Mouse (Mus musculus) intestine, postnatal 0 days (tissue): ENCODE results near the gene Ggcx. TPM values are rescaled to one million over a fixed set of nuclear protein-coding genes. Genes with fewer than 3 reads are reported as not detected.

ENCODE experiments used
- ATAC-seq: fragments of 200-750 bp; cut with Nextera tagmentation; 2 replicates; pipeline ENCODE4 v1.8.0; 2017; ENCODE audit warnings: mild to moderate bottlenecking, moderate TSS enrichment, moderate library complexity
- H3K27ac ChIP-seq: fragments of 300-500 bp; sonication (generic); 2 replicates; pipeline ENCODE4 v1.5.1; 2014; ENCODE audit warnings: mild to moderate bottlenecking, low read depth, low read length, moderate library complexity
- H3K27me3 ChIP-seq: fragments of 300-500 bp; sonication (generic); replicated peaks from 2 replicates; pipeline ENCODE4 v1.6.1; 2014; ENCODE audit warnings: low read length, mixed read lengths; ENCODE audit not compliant: control insufficient read depth, insufficient read depth
- H3K36me3 ChIP-seq: fragments of 300-500 bp; sonication (generic); 2 replicates; pipeline ENCODE4 v1.6.1; 2014; ENCODE audit warnings: mild to moderate bottlenecking, moderate library complexity; ENCODE audit not compliant: control insufficient read depth, insufficient read depth
- H3K4me1 ChIP-seq: fragments of 300-500 bp; sonication (generic); replicated peaks from 2 replicates; pipeline ENCODE4 v1.6.1; 2014; ENCODE audit warnings: antibody characterized with exemption, low read length, mixed read lengths; ENCODE audit not compliant: control insufficient read depth, insufficient read depth
- H3K4me2 ChIP-seq: fragments of 300-500 bp; sonication (generic); replicated peaks from 2 replicates; pipeline ENCODE4 v1.6.1; 2014; ENCODE audit warnings: low read depth, mild to moderate bottlenecking, moderate library complexity
- H3K4me3 ChIP-seq: fragments of 300-500 bp; sonication (generic); 2 replicates; pipeline ENCODE4 v1.5.1; 2014; ENCODE audit warnings: low read depth, low read length
- H3K9ac ChIP-seq: fragments of 300-500 bp; sonication (generic); 2 replicates; pipeline ENCODE4 v1.6.1; 2014; ENCODE audit warnings: mild to moderate bottlenecking, low read depth, low read length
- H3K9me3 ChIP-seq: fragments of 300-500 bp; sonication (generic); 2 replicates; pipeline ENCODE4 v1.6.1; 2016; ENCODE audit warnings: mixed run types; ENCODE audit not compliant: control insufficient read depth
- CTCF ChIP-seq: sonication (generic); IDR thresholded peaks from 2 replicates; pipeline ENCODE4 v1.5.1; 2016; ENCODE audit warnings: low read depth, mild to moderate bottlenecking, control low read depth, antibody characterized with exemption, moderate library complexity
- WGBS: fragments of 180-500 bp; shearing (Covaris S2); extraction: QIAGEN DNeasy Blood & Tissue Kit; methylation state at CpG from one replicate; pipeline ENCODE4 v1.1.7; 2014; 5-methylcytosine and 5-hydroxymethylcytosine counted together
- polyA plus RNA-seq: library from polyadenylated mRNA; unstranded; fragments of >200 nt; fragmentation: Nextera tagmentation; extraction: Ambion mirVana; gene quantifications from 2 replicates; pipeline ENCODE4 v1.2.1, GENCODE M21; 2015

The Ggcx gene
- polyA plus RNA-seq, 1 experiment from 2014 or later = 6.8 TPM

DNA sequence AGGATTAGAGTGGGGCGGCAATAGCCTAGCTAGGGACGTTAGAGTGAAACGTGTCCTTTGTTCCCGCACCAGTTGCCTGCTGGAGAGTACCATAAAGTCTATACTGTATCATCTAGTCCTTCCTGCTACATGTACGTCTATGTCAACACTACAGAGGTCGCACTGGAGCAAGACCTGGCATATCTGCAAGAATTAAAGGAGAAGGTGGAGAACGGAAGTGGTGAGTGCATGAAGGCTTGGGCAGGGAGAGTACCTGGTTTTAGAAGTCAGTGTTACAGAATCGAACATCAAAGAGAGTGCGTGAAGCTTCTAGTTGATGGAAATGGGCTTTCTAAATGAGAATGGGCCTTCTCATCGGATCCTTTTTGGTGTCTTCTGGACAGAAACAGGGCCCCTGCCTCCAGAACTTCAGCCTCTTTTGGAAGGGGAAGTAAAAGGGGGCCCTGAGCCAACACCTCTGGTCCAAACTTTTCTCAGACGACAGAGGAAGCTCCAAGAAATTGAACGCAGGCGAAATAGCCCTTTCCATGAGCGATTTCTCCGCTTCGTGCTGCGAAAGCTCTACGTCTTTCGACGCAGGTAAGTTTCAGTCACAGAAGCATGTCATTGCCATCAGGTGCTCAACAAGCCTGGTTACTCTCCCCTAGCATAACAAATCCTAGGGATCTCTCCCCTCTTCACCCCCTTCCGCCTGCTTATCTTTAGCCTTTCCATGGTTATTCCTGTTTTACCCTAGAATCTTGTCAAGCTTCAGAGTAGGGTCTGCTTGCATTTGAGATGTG is 15.1 kb downstream of the Ggcx start:
- Histone ChIP-seq H3K27ac (no peak overlapping the region), H3K36me3 (peaks cover 62% of the 10 kb centered on the region), H3K4me1 (no peaks in the 10 kb centered on the region), H3K9me3 (no peaks in the 10 kb centered on the region), H3K4me3 (no peak overlapping the region), H3K27me3 (no peaks in the 10 kb centered on the region), H3K9ac (no peak overlapping the region), H3K4me2 (no peak overlapping the region)
- ATAC-seq = no peak
- TF ChIP-seq CTCF = peak; percentile 55
- WGBS = 79% methylated on average over 21 of the region's 21 CpGs

DNA sequence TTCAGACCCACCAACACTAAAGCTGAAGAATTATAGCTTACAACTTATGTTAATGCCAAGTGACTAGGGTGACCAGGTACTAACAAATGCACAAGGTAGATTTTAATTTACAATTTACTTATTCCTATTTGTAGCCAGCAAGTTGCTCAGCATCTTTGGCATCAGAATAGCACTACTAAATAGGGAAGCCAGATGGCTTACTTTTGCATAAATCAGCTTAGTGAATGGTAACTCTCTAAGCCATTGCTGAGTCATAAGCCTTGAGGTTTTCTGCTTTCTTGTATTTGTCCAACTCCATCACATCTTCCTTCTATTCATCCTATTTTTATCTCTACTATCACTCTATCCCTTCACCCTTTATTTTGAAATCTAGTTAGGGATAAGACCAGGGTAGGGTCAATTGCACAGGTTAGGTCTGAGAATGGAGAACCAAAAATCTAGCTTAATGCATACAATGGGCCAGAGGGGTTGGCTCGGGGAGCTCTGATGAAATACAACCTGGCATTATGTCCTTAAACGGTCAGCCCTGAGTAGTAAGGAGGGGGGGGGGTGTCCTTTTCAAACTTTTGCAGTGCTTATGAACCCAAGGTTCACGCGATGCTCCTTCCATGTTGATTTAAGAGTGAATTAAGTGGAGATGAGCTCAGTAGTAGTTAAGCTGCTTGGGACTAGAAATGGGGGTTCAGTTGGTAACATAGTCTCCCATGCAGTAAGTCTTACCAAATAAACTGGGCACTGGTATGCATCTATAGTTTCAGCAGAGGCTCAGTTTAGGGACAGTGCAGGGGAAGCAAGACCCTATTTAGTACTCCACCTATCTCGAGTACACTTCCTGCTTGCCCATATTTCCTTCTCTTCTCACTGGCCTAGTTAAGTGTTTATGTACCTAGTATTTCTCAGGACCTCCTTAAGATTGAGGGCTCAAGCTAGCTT is 17.1 kb downstream of the Ggcx start:
- no peak for TF ChIP-seq CTCF
- no peak overlapping the region for H3K9ac ChIP-seq
- H3K4me3 ChIP-seq = no peak overlapping the region
- no peak overlapping the region for H3K27ac ChIP-seq
- no peak for ATAC-seq
- 47% methylated on average over 5 of the region's 5 CpGs for WGBS
- H3K36me3 ChIP-seq = peaks cover 62% of the 10 kb centered on the region
- no peak overlapping the region for H3K4me2 ChIP-seq
- no peaks in the 10 kb centered on the region for H3K9me3 ChIP-seq
- H3K27me3 ChIP-seq = no peaks in the 10 kb centered on the region
- no peaks in the 10 kb centered on the region for H3K4me1 ChIP-seq

DNA sequence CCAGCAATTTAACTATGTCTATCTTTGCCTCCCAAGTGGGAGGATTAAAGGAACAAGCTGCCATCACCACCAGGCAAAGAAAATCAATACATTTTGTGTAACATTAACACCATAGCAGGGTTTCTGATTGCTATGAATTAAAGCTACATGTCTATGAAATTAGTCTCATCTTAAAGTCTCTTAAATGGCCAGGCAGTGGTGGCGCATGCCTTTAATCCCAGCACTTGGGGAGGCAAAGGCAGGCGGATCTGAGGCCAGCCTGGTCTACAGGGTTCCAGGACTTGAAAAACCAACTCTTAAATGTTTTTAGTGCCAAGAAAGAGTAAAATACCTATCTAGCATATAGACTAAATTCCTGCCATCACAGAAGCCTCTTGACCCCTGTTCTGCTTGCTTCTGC is 18.0 kb downstream of the Ggcx start:
- H3K4me1 ChIP-seq = no peaks in the 10 kb centered on the region
- peaks cover 61% of the 10 kb centered on the region for H3K36me3 ChIP-seq
- no peak for ATAC-seq
- no peak overlapping the region for H3K9ac ChIP-seq
- WGBS = 92% methylated on average over 2 of the region's 2 CpGs
- H3K4me2 ChIP-seq = no peak overlapping the region
- H3K27ac ChIP-seq = no peak overlapping the region
- H3K9me3 ChIP-seq = no peaks in the 10 kb centered on the region
- no peak overlapping the region for H3K4me3 ChIP-seq
- no peak for TF ChIP-seq CTCF
- no peaks in the 10 kb centered on the region for H3K27me3 ChIP-seq

DNA sequence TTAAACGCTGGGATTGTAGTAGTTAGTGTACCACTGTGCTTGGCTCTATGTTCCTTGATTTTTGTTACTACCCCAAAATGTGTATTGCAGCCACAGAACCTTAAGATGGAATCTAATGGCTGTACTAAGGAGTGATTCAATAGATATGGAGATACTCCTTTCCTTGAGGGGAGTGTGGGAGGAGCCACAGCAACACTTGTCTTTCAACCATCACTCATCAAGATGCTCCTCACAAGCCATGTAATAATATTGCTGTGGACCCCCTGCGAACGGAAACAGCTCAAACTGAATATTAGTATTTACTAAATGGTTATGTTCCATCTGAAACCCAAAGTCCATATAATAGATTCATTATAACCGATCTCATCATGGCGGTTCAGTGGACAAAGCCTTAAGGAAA is 24.1 kb downstream of the Ggcx start:
- 0 out of 2 replicates have a peak, but pooled peaks cover 2% of the 10 kb centered on the region for H3K4me1 ChIP-seq
- no peaks in the 10 kb centered on the region for H3K9me3 ChIP-seq
- H3K4me3 ChIP-seq = peak overlapping the region; percentile 95
- H3K4me2 ChIP-seq = peak overlapping the region; percentile 85
- H3K27me3 ChIP-seq = no peaks in the 10 kb centered on the region
- no peak for TF ChIP-seq CTCF
- 0 out of 2 replicates have a peak overlapping the region, but pooled peaks have one; percentile 96 for H3K9ac ChIP-seq
- H3K36me3 ChIP-seq = peaks cover 34% of the 10 kb centered on the region
- WGBS = 1% methylated on average over 5 of the region's 5 CpGs
- ATAC-seq = no peak
- H3K27ac ChIP-seq = no peak overlapping the region

DNA sequence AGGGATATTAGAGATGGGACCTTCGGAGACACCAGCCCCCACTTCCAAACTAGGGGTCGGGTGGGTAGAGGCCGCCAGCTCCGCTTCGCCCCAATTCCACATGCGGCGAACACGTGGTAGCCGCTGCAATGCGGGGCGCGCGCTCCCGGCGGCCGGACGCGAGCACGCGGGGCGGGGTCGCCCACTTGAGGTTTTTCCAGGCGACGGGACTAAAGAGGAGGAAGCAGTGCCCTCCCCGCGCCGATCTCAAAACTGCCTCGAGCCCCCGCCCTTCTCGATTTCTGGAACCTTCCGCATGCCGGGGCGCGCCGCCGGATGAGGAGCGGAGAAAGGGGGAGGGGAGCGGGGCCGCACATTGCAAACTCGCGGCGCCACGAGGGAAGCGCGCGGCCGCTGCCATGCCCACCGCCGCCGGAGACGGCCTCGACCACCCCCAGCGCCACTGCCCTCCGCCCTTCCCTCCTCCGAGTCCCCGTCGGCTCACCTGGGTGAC is 24.8 kb downstream of the Ggcx start:
- Histone ChIP-seq H3K4me1 (0 out of 2 replicates have a peak, but pooled peaks cover 2% of the 10 kb centered on the region), H3K27me3 (no peaks in the 10 kb centered on the region), H3K36me3 (peaks cover 27% of the 10 kb centered on the region), H3K4me2 (peak overlapping the region; percentile 85), H3K9me3 (no peaks in the 10 kb centered on the region), H3K9ac (peak overlapping the region; percentile 96), H3K27ac (peak overlapping the region; percentile 99), H3K4me3 (peak overlapping the region; percentile 95)
- ATAC-seq = peak; percentile 74
- under 1% methylated on average over 56 of the region's 57 CpGs for WGBS
- 0 out of 2 replicates have a peak, but pooled peaks have one; percentile 12 for TF ChIP-seq CTCF
